Mouse (Mus musculus): Measurements from ENCODE around the gene Olfr470. TPM values are rescaled to one million over a fixed set of nuclear protein-coding genes. Genes with fewer than 3 reads are reported as not detected.
"Not testable (repeated sequence)": the region's sequence is repeated elsewhere in the genome, so short reads cannot be mapped to it uniquely, and the experiment has no call there.

Olfr470 gene
- polyA plus RNA-seq (2016; fragmentation: Nextera tagmentation; extraction: Ambion mirVana): not detected in 2 replicates

DNA sequence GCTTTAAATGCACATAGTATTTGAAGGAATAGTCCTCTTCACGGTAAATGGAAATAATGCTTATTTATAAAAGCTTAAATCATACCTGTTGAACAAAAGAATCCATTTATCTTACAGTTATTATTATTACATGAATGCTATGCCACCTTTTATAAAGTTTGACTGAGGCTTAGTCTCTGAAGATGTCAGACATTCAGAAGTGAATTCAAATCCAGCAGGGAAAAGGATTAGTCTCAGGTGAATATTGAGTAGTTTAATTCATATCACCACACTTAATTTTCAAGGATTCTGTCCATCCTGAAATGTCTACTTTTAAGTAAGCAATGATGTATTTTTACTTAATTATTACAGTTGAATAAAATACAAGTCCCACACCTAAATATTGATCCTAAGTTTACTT, at the start of gene Olfr470:
Gene Olfr470 (minus strand): TSS at position 101 of the 400 bp plus-strand sequence.
- not testable (repeated sequence) for H3K9me3 ChIP-seq; H3K36me3 ChIP-seq (replicated peaks); H3K27ac ChIP-seq (replicated peaks); H3K4me3 ChIP-seq; H3K27me3 ChIP-seq (replicated peaks; ENCODE audit: low read depth, poor library complexity, severe bottlenecking); DNase-seq (ENCODE audit: low spot score); H3K4me1 ChIP-seq
- WGBS: 81% methylated on average over 1 of the region's 1 CpGs

DNA sequence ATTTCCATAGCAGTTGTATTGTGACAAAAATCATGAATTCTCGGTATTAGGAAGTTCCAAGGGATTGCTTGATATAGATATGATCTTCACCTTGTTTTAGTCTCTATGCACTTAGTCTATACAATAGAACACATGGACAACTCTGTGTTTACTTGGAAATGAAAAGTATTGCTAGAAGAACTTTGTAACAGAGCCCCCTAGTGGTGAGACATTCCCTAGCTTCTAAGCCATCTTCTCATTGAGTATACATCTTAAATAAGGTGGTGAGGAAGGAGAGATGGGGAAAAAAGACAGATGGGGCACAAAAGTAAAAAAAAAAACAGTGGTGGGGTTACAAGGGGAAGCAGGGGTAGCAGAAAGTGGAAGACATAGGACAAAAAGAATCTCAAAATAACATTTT, 5.6 kb downstream of the Olfr470 start:
- DNase-seq (ENCODE audit: low spot score): no peak
- no peaks in the 10 kb centered on the region for H3K27me3 ChIP-seq (replicated peaks; ENCODE audit: low read depth, poor library complexity, severe bottlenecking)
- H3K36me3 ChIP-seq (replicated peaks): no peaks in the 10 kb centered on the region
- H3K27ac ChIP-seq (replicated peaks): no peak overlapping the region
- no peaks in the 10 kb centered on the region for H3K4me1 ChIP-seq
- no peaks in the 10 kb centered on the region for H3K9me3 ChIP-seq
- no peak overlapping the region for H3K4me3 ChIP-seq
- WGBS: 74% methylated on average over 1 of the region's 1 CpGs

DNA sequence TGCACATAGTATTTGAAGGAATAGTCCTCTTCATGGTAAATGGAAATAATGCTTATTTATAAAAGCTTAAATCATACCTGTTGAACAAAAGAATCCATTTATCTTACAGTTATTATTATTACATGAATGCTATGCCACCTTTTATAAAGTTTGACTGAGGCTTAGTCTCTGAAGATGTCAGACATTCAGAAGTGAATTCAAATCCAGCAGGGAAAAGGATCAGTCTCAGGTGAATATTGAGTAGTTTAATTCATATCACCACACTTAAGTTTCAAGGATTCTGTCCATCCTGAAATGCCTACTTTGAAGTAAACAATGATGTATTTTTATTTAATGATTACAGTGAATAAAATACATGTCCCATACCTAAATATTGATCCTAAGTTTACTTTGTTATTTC, 21.8 kb downstream of the Olfr470 start, which contains the start of gene Olfr469:
Gene Olfr469 (minus strand): TSS at position 101 of the 400 bp plus-strand sequence.
- not testable (repeated sequence) for DNase-seq (ENCODE audit: low spot score); H3K36me3 ChIP-seq (replicated peaks); H3K27me3 ChIP-seq (replicated peaks; ENCODE audit: low read depth, poor library complexity, severe bottlenecking); H3K27ac ChIP-seq (replicated peaks); H3K4me3 ChIP-seq; H3K4me1 ChIP-seq; H3K9me3 ChIP-seq

DNA sequence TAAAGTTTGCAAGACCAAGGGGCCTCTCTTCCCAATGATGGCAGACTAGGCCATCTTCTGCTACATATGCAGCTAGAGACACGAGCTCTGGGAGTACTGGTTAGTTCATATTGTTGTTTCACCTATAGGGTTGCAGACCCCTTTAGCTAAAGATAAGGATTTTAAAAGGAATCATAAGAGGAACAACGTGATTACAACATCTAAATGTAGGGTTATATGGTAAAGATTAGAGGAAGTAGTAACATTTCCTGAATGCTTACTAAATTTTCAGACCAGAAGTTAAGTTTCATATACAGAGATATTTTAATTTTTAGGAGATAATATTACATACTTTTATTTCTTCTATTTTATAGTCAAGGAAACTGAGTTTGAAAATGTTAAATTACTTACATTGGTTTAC, 23.4 kb downstream of the Olfr470 start:
- not testable (repeated sequence) for H3K36me3 ChIP-seq (replicated peaks); H3K4me3 ChIP-seq; H3K9me3 ChIP-seq; H3K4me1 ChIP-seq; H3K27me3 ChIP-seq (replicated peaks; ENCODE audit: low read depth, poor library complexity, severe bottlenecking); H3K27ac ChIP-seq (replicated peaks); DNase-seq (ENCODE audit: low spot score)
- 73% methylated on average over 2 of the region's 2 CpGs for WGBS

DNA sequence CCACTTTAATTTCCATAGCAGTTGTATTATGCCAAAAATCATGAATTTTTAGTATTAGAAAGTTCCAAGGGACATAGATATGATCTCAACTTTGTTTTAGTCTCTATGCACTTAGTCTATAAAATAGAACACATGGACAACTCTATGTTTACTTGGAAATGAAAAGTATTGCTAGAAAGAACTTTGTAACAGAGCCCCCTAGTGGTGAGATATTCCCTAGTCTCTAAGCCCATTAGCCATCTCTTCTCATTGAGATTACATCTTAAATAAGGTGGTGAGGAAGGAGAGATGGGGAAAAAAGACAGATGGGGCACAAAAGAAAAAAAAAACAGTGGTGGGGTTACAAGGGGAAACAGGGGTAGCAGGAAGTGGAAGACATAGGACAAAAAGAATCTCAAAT, 27.8 kb downstream of the Olfr470 start:
- no peak overlapping the region for H3K27ac ChIP-seq (replicated peaks)
- H3K4me3 ChIP-seq: no peak overlapping the region
- no peak for DNase-seq (ENCODE audit: low spot score)
- H3K27me3 ChIP-seq (replicated peaks; ENCODE audit: low read depth, poor library complexity, severe bottlenecking): no peaks in the 10 kb centered on the region
- H3K4me1 ChIP-seq: no peaks in the 10 kb centered on the region
- H3K36me3 ChIP-seq (replicated peaks): no peaks in the 10 kb centered on the region
- H3K9me3 ChIP-seq: no peaks in the 10 kb centered on the region

DNA sequence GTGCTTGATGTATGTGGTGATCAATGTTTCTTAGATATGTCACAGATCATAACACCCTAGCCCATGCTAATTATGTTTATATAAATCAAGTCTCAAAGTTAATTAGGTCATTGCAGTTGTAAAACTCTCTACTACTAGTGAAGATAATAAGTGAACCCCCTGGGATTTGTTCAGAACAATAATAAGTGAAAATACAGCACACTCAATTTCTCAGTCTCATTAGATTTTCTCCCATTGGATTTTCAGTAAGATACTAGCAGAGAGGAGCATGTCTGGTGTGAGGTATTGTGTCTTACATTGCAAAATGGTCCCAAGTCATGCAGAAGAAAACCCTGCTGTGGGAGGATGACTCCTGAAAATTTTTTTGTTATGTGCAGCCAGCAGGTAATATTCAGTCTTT, 35.3 kb downstream of the Olfr470 start, which contains the start of gene Olfr467:
Gene Olfr467 (plus strand): TSS at position 301 of the 400 bp plus-strand sequence.
- H3K4me1 ChIP-seq: no peaks in the 10 kb centered on the region
- no peak within 1 kb of the TSS for H3K27ac ChIP-seq (replicated peaks)
- H3K9me3 ChIP-seq: 0 out of 2 replicates have a peak, but pooled peaks cover 2% of the 10 kb centered on the region
- no peaks in the 10 kb centered on the region for H3K36me3 ChIP-seq (replicated peaks)
- no peak for DNase-seq (ENCODE audit: low spot score)
- no peaks in the 10 kb centered on the region for H3K27me3 ChIP-seq (replicated peaks; ENCODE audit: low read depth, poor library complexity, severe bottlenecking)
- H3K4me3 ChIP-seq: no peak within 1 kb of the TSS

DNA sequence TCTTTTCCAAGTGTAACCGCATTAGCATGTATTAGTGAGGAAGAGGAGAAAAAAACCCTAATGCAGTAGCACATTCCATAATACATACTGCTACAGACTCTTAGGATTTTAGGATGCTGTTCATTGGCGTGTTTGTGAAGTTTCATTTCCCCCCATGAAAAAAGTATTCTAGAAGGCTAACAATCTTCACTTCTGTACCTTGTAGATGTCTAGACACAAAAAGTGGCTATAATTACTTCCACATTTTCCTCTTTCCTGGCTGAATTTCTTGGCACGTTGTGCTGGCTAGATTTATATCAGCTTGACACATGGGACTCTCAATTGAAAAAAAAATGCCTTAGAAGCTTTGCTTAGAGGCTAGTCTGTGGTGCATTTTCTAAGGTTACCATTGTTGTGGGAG, 45.2 kb downstream of the Olfr470 start:
- no peak overlapping the region for H3K27ac ChIP-seq (replicated peaks)
- no peak for DNase-seq (ENCODE audit: low spot score)
- WGBS: 63% methylated on average over 3 of the region's 3 CpGs
- H3K4me1 ChIP-seq: no peaks in the 10 kb centered on the region; the same call in 1 of the 2 replicates
- no peaks in the 10 kb centered on the region for H3K27me3 ChIP-seq (replicated peaks; ENCODE audit: low read depth, poor library complexity, severe bottlenecking)
- no peak overlapping the region for H3K4me3 ChIP-seq
- H3K36me3 ChIP-seq (replicated peaks): no peaks in the 10 kb centered on the region
- H3K9me3 ChIP-seq: 0 out of 2 replicates have a peak, but pooled peaks cover 6% of the 10 kb centered on the region

DNA sequence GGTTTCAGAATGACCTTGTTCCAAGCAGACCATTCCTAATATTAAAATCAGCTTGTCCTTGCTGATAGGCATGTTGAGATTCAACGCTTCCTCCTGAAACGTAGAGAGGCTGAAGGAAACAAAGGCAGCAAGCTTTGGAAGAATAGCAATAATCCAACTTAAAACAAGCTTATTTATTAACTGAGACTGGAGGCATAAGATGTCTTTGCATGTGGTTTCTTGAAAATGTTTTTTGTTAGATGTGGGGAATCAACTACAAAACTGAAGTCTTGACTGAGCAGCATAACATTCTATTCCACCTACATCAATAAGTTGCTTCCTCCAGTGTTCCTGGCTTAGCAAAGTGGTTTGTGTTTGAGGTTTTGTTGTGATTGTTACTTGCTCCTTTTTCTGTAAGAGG, 46.2 kb downstream of the Olfr470 start, which contains the start of gene Ovch2:
Gene Ovch2 (minus strand): TSS at position 101 of the 400 bp plus-strand sequence.
- Histone ChIP-seq H3K4me1 (no peaks in the 10 kb centered on the region; the same call in 1 of the 2 replicates), H3K27ac (replicated peaks) (no peak within 1 kb of the TSS), H3K36me3 (replicated peaks) (no peaks in the 10 kb centered on the region), H3K4me3 (no peak within 1 kb of the TSS), H3K27me3 (replicated peaks; ENCODE audit: low read depth, poor library complexity, severe bottlenecking) (no peaks in the 10 kb centered on the region), H3K9me3 (0 out of 2 replicates have a peak, but pooled peaks cover 6% of the 10 kb centered on the region)
- no peak for DNase-seq (ENCODE audit: low spot score)
- 89% methylated on average over 2 of the region's 2 CpGs for WGBS

- Histone ChIP-seq H3K4me1 (no peaks in the 10 kb centered on the region), H3K4me3 (no peak overlapping the region), H3K9me3 (no peaks in the 10 kb centered on the region), H3K27ac (replicated peaks) (no peak overlapping the region), H3K36me3 (replicated peaks) (no peaks in the 10 kb centered on the region), H3K27me3 (replicated peaks; ENCODE audit: low read depth, poor library complexity, severe bottlenecking) (no peaks in the 10 kb centered on the region)
- DNase-seq (ENCODE audit: low spot score): no peak
- WGBS: 85% methylated on average over 2 of the region's 2 CpGs
Observed at GRCm38 (mm10) chr7:107796500-107796899, 50.8 kb downstream of the Olfr470 start.

Other genes starting within 250 kb of the Olfr470 start
- gene 5330417H12Rik, start 222.3 kb downstream of the Olfr470 start, polyA plus RNA-seq (2016; fragmentation: Nextera tagmentation; extraction: Ambion mirVana): not detected in 2 replicates
- 0.64 and 0.72 TPM in 2 replicates for gene Cyb5r2, start 89.5 kb downstream of the Olfr470 start, polyA plus RNA-seq (2016; fragmentation: Nextera tagmentation; extraction: Ambion mirVana)
- not detected in 2 replicates for gene Ovch2, start 46.3 kb downstream of the Olfr470 start, polyA plus RNA-seq (2016; fragmentation: Nextera tagmentation; extraction: Ambion mirVana)
- not detected in 2 replicates for gene Olfr467, start 35.2 kb downstream of the Olfr470 start, polyA plus RNA-seq (2016; fragmentation: Nextera tagmentation; extraction: Ambion mirVana)
- gene Olfr469, start 21.9 kb downstream of the Olfr470 start, polyA plus RNA-seq (2016; fragmentation: Nextera tagmentation; extraction: Ambion mirVana): not detected in 2 replicates
- not detected in 2 replicates for gene Olfr472, start 50.4 kb upstream of the Olfr470 start, polyA plus RNA-seq (2016; fragmentation: Nextera tagmentation; extraction: Ambion mirVana)
- gene Olfr473, start 83.0 kb upstream of the Olfr470 start, polyA plus RNA-seq (2016; fragmentation: Nextera tagmentation; extraction: Ambion mirVana): not detected in 2 replicates
- gene Olfr474, start 107.2 kb upstream of the Olfr470 start, polyA plus RNA-seq (2016; fragmentation: Nextera tagmentation; extraction: Ambion mirVana): not detected in 2 replicates
- not detected in 2 replicates for gene Olfr476, start 117.3 kb upstream of the Olfr470 start, polyA plus RNA-seq (2016; fragmentation: Nextera tagmentation; extraction: Ambion mirVana)
- gene Olfr477, start 139.2 kb upstream of the Olfr470 start, polyA plus RNA-seq (2016; fragmentation: Nextera tagmentation; extraction: Ambion mirVana): not detected in 2 replicates
- not detected in 2 replicates for gene Olfr478, start 186.5 kb upstream of the Olfr470 start, polyA plus RNA-seq (2016; fragmentation: Nextera tagmentation; extraction: Ambion mirVana)
- gene Olfr479, start 203.2 kb upstream of the Olfr470 start, polyA plus RNA-seq (2016; fragmentation: Nextera tagmentation; extraction: Ambion mirVana): not detected in 2 replicates
- not detected in 2 replicates for gene Olfr480, start 219.9 kb upstream of the Olfr470 start, polyA plus RNA-seq (2016; fragmentation: Nextera tagmentation; extraction: Ambion mirVana)
- gene Olfr481, start 232.4 kb upstream of the Olfr470 start, polyA plus RNA-seq (2016; fragmentation: Nextera tagmentation; extraction: Ambion mirVana): not detected in 2 replicates

All from embryonic facial prominence, embryonic 10.5 days (tissue).